Mouse (Mus musculus) kidney, embryonic 15.5 days (tissue): Measurements from ENCODE around the gene 6030468B19Rik. TPM values are rescaled to one million over a fixed set of nuclear protein-coding genes. Genes with fewer than 3 reads are reported as not detected.
A peak's percentile ranks its signal among the peaks of the same experiment; 100 is the strongest.

Experiments
- ATAC-seq: fragments of 200-750 bp; cut with Nextera tagmentation; replicated peaks from 2 replicates; pipeline ENCODE4 v1.8.0; 2017; ENCODE audit warnings: moderate TSS enrichment; ENCODE audit not compliant: low FRiP score
- H3K27ac ChIP-seq: fragments of 300-500 bp; sonication (generic); 2 replicates; pipeline ENCODE4 v1.5.1; 2015; ENCODE audit warnings: mild to moderate bottlenecking, inconsistent platforms
- H3K27me3 ChIP-seq: fragments of 300-500 bp; sonication (generic); 2 replicates; pipeline ENCODE4 v1.6.1; 2015; ENCODE audit warnings: inconsistent platforms
- H3K36me3 ChIP-seq: fragments of 300-500 bp; sonication (generic); 2 replicates; pipeline ENCODE4 v1.6.1; 2015; ENCODE audit warnings: inconsistent platforms
- H3K4me1 ChIP-seq: fragments of 300-500 bp; sonication (generic); 2 replicates; pipeline ENCODE4 v1.6.1; 2015; ENCODE audit warnings: inconsistent platforms
- H3K4me2 ChIP-seq: fragments of 300-500 bp; sonication (generic); 2 replicates; pipeline ENCODE4 v1.6.1; 2015; ENCODE audit warnings: moderate library complexity, mild to moderate bottlenecking, inconsistent platforms
- H3K4me3 ChIP-seq: fragments of 300-500 bp; sonication (generic); replicated peaks from 2 replicates; pipeline ENCODE4 v1.5.1; 2015; ENCODE audit warnings: mild to moderate bottlenecking, inconsistent platforms
- H3K9ac ChIP-seq: fragments of 300-500 bp; sonication (generic); 2 replicates; pipeline ENCODE4 v1.6.1; 2015; ENCODE audit warnings: mild to moderate bottlenecking, inconsistent platforms
- H3K9me3 ChIP-seq: fragments of 300-500 bp; sonication (generic); replicated peaks from 2 replicates; pipeline ENCODE4 v1.6.1; 2016; ENCODE audit warnings: inconsistent platforms
- WGBS: fragments of 180-500 bp; shearing (Covaris S2); methylation state at CpG from one replicate; pipeline ENCODE4 v1.1.7; 2015; ENCODE audit warnings: mixed read lengths; 5-methylcytosine and 5-hydroxymethylcytosine counted together
- polyA plus RNA-seq: library from polyadenylated mRNA; unstranded; fragments of >200 nt; fragmentation: Nextera tagmentation; extraction: Ambion mirVana; gene quantifications from 2 replicates; pipeline ENCODE4 v1.2.1, GENCODE M21; 2015

Gene 6030468B19Rik
- 0.36 and 1.7 TPM in 2 replicates for polyA plus RNA-seq

GRCm38 (mm10) chr11:117797511-117798159 is at the start of gene 6030468B19Rik:
Gene 6030468B19Rik (plus strand): TSS chr11:117797660.
- no peak within 1 kb of the TSS for H3K4me3 ChIP-seq
- peak; percentile 76 for ATAC-seq

DNA sequence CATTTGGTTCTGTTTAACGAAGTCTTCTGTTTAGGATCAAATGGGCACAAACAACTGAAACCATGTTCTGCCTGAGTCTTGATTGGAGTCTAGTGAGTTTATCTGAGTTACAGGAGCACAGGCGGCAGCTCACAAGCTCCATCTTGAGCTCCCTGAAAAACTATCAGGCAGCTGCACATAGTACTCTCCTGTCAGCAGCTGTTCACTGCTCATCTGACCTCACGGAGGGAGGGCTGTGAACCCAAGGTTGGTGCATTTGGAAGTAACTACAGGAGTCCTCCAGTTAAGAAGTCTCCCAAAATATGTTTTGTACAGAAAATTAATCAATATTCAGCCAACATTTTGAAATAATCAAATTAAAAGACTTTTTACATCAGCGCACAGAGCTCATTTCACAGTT is 48.8 kb upstream of the 6030468B19Rik start:
- Histone ChIP-seq H3K27ac (no peak overlapping the region), H3K27me3 (no peaks in the 10 kb centered on the region), H3K4me3 (no peak overlapping the region), H3K4me2 (no peak overlapping the region), H3K36me3 (peaks cover 98% of the 10 kb centered on the region), H3K9me3 (no peaks in the 10 kb centered on the region), H3K9ac (no peak overlapping the region), H3K4me1 (no peaks in the 10 kb centered on the region)
- 78% methylated on average over 4 of the region's 4 CpGs for WGBS
- no peak for ATAC-seq

More at GRCm38 (mm10) chr11:117797511-117798159, at the start of gene 6030468B19Rik:
- H3K4me1 ChIP-seq: peaks cover 27% of the 10 kb centered on the region
- no peaks in the 10 kb centered on the region for H3K27me3 ChIP-seq
- H3K9me3 ChIP-seq: no peaks in the 10 kb centered on the region
- WGBS: 61% methylated on average over 9 of the region's 9 CpGs
- H3K9ac ChIP-seq: no peak within 1 kb of the TSS
- H3K27ac ChIP-seq: no peak within 1 kb of the TSS
- no peak within 1 kb of the TSS for H3K4me2 ChIP-seq
- no peaks in the 10 kb centered on the region for H3K36me3 ChIP-seq

GRCm38 (mm10) chr11:117749414-117749813 is 48.0 kb upstream of the 6030468B19Rik start:
- H3K9ac ChIP-seq: no peak overlapping the region
- WGBS: 93% methylated on average over 10 of the region's 10 CpGs
- no peaks in the 10 kb centered on the region for H3K9me3 ChIP-seq
- H3K4me2 ChIP-seq: no peak overlapping the region
- ATAC-seq: no peak
- H3K4me1 ChIP-seq: no peaks in the 10 kb centered on the region
- H3K27ac ChIP-seq: no peak overlapping the region
- no peaks in the 10 kb centered on the region for H3K27me3 ChIP-seq
- H3K4me3 ChIP-seq: no peak overlapping the region
- peaks cover 99% of the 10 kb centered on the region for H3K36me3 ChIP-seq

DNA sequence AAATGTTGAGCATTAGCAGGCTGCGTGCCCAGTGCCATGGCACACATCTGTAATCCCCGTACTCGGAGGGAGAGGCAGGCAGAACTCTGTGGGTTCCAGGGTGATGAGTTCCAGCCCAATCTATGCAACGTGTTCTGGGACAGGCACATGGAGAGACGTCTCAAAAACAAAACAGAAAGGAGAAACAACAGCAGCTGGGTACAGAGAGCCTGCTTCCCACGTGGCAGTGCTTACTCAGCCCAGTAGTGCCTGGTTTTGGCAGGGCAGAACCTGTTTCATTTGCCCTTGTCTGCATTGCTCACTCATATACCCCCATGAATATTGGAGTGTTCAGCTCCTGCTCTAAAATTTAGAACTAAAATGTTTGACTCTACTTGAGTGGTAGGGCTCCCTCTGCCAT is 45.9 kb upstream of the 6030468B19Rik start:
- WGBS: 86% methylated on average over 6 of the region's 6 CpGs
- Histone ChIP-seq H3K36me3 (peaks cover 99% of the 10 kb centered on the region), H3K4me3 (no peak overlapping the region), H3K4me2 (no peak overlapping the region), H3K27ac (no peak overlapping the region), H3K27me3 (no peaks in the 10 kb centered on the region), H3K9ac (no peak overlapping the region), H3K4me1 (no peaks in the 10 kb centered on the region), H3K9me3 (no peaks in the 10 kb centered on the region)
- ATAC-seq: no peak

DNA sequence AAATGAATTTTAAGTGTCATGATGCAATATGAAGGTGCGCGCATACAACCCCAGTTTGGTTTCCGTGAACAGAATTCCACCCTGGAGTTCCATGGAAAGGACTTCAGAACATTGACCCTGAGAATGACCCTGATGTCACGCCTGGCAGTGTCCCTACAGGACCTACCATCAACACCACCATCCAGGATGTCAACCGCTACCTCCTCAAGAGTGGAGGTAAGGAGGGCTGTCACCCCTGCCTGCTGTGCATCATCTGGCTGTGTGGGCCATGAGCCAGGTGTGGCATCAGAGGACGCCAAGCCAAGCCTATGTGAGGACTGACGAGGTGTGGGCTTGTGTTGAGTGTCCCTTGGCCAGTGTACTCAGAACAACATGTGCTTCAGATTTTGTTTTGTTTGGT is 41.6 kb upstream of the 6030468B19Rik start:
- no peak for ATAC-seq
- Histone ChIP-seq H3K27me3 (no peaks in the 10 kb centered on the region), H3K4me2 (no peak overlapping the region), H3K4me3 (no peak overlapping the region), H3K9ac (no peak overlapping the region), H3K9me3 (no peaks in the 10 kb centered on the region), H3K36me3 (peaks cover 100% of the 10 kb centered on the region), H3K27ac (no peak overlapping the region), H3K4me1 (no peaks in the 10 kb centered on the region)
- 96% methylated on average over 7 of the region's 7 CpGs for WGBS

GRCm38 (mm10) chr11:117759267-117759666 is 38.2 kb upstream of the 6030468B19Rik start:
- Histone ChIP-seq H3K27ac (no peak overlapping the region), H3K9me3 (no peaks in the 10 kb centered on the region), H3K4me1 (no peaks in the 10 kb centered on the region), H3K9ac (no peak overlapping the region), H3K27me3 (no peaks in the 10 kb centered on the region), H3K4me2 (no peak overlapping the region), H3K36me3 (peaks cover 88% of the 10 kb centered on the region), H3K4me3 (no peak overlapping the region)
- no peak for ATAC-seq
- WGBS: 92% methylated on average over 10 of the region's 10 CpGs

DNA sequence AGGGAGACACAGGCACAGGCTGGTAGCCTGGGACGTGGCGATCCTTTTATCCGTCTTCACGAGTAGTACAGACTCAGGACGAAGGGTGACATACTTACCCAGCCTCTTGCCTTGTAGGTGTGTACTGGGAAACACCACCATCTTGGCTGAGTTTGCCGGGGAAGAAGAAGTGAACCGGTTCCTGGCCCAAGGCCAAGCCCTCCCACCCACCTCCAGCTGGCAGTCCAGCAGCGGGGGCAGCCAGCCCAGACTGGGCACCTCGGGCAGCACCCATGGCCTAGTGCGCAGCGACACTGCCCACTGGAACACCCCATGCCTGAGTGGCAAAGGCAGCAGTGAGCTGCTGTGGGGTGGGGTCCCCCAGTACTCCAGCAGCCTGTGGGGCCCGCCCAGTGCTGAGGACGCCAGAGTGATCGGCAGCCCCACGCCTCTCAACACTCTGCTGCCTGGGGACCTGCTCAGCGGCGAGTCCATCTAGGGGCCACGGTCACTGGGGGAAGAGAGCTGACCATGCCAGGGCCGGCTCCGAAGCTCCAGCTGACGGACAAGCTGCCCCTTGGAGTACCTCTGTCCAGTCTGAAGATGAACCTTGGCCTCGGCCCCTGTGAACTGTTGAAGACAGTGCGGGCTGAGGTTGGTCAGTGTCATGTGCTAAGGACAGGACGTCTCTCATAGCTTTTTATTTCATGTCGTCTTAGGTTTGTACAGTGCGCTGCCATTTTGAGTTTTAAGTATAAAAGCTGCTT is 36.9 kb upstream of the 6030468B19Rik start:
- H3K27ac ChIP-seq: no peak overlapping the region
- no peaks in the 10 kb centered on the region for H3K4me1 ChIP-seq
- H3K4me2 ChIP-seq: no peak overlapping the region
- H3K9ac ChIP-seq: no peak overlapping the region
- peaks cover 88% of the 10 kb centered on the region for H3K36me3 ChIP-seq
- no peaks in the 10 kb centered on the region for H3K27me3 ChIP-seq
- no peaks in the 10 kb centered on the region for H3K9me3 ChIP-seq
- ATAC-seq: 0 out of 2 replicates have a peak, but pooled peaks have one; percentile 37
- 89% methylated on average over 26 of the region's 26 CpGs for WGBS
- H3K4me3 ChIP-seq: no peak overlapping the region

DNA sequence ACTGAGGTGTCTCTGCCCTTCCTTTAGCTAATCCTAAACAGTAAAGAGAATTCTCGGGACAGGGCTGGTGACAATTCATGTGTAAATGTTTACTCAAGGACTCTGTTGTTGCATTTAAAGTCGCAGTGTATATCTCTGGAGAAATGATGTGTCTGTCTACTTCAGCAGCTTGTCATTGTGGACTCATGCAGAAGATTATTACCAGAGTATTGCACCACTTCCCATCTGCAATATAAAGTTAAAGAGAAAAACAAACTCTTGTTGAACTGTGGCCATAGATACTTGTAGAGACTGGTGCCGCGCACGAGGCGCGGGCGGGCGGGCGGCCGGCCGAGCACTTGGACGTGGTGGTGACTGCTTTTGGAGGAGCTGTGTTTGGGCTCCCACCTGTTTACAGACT is 35.7 kb upstream of the 6030468B19Rik start:
- Histone ChIP-seq H3K9ac (no peak overlapping the region), H3K4me2 (no peak overlapping the region), H3K36me3 (peaks cover 88% of the 10 kb centered on the region), H3K27me3 (no peaks in the 10 kb centered on the region), H3K4me1 (peaks cover 6% of the 10 kb centered on the region; the same call in 1 of the 2 replicates), H3K27ac (no peak overlapping the region), H3K4me3 (no peak overlapping the region), H3K9me3 (no peaks in the 10 kb centered on the region)
- 83% methylated on average over 13 of the region's 13 CpGs for WGBS
- ATAC-seq: no peak

GRCm38 (mm10) chr11:117762246-117762645 is 35.2 kb upstream of the 6030468B19Rik start:
- Histone ChIP-seq H3K27me3 (no peaks in the 10 kb centered on the region), H3K9ac (no peak overlapping the region), H3K4me2 (no peak overlapping the region), H3K36me3 (peaks cover 86% of the 10 kb centered on the region), H3K9me3 (no peaks in the 10 kb centered on the region), H3K4me3 (no peak overlapping the region), H3K4me1 (peaks cover 6% of the 10 kb centered on the region; the same call in 1 of the 2 replicates), H3K27ac (no peak overlapping the region)
- 79% methylated on average over 12 of the region's 12 CpGs for WGBS
- no peak for ATAC-seq

- no peaks in the 10 kb centered on the region for H3K27me3 ChIP-seq
- peaks cover 70% of the 10 kb centered on the region for H3K36me3 ChIP-seq
- H3K9me3 ChIP-seq: no peaks in the 10 kb centered on the region
- no peak overlapping the region for H3K9ac ChIP-seq
- no peak overlapping the region for H3K4me3 ChIP-seq
- 91% methylated on average over 9 of the region's 9 CpGs for WGBS
- no peak overlapping the region for H3K27ac ChIP-seq
- peaks cover 10% of the 10 kb centered on the region; the same call in 1 of the 2 replicates for H3K4me1 ChIP-seq
- H3K4me2 ChIP-seq: no peak overlapping the region
- no peak for ATAC-seq
These were observed 33.1 kb upstream of the 6030468B19Rik start for GRCm38 (mm10) chr11:117764319-117764718.

DNA sequence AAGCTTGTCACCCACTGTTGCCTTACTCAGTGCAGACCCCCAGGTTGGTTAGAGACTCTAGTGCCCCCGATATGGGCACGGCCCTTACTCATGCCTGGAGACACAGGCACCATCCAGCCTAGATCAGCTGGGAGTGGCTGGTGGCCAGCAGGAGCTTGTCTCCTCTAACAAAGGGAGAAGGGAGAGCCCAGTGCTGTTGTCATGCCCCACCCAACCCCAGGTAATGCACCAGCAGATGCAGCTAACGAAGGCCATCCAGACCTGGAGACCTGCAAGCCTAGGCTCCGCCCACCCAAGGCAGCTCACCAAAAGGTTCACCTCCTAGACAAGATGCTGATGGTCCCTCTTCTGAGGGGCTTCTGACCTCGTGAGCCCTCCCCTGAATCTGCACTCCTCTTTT is 32.1 kb upstream of the 6030468B19Rik start:
- H3K36me3 ChIP-seq: peaks cover 60% of the 10 kb centered on the region
- H3K9ac ChIP-seq: no peak overlapping the region
- H3K4me2 ChIP-seq: no peak overlapping the region
- WGBS: 86% methylated on average over 5 of the region's 5 CpGs
- H3K27ac ChIP-seq: no peak overlapping the region
- H3K4me3 ChIP-seq: no peak overlapping the region
- H3K27me3 ChIP-seq: no peaks in the 10 kb centered on the region
- no peaks in the 10 kb centered on the region for H3K9me3 ChIP-seq
- ATAC-seq: no peak
- H3K4me1 ChIP-seq: peaks cover 14% of the 10 kb centered on the region; the same call in 1 of the 2 replicates

DNA sequence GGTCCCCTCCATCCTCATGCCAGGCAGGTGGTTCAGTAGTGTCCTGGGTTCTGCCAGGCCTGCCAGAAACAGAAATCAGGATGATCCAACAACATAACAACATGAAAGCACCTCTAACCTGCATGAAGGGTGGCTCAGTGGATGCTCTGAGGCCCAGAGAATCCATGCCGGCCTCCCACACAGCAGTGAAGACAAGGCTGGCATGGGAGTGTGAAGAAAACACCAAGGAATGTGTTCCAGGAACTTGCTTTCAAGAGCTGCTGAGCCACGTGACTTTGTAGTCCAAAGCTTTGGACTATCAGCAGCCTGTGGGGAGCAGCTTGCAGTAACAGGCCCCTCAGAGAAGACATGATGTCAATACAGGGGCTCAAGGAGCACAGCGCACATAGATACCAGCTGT is 31.2 kb upstream of the 6030468B19Rik start:
- no peak overlapping the region for H3K4me3 ChIP-seq
- no peak for ATAC-seq
- H3K4me1 ChIP-seq: peaks cover 18% of the 10 kb centered on the region; the same call in 1 of the 2 replicates
- no peaks in the 10 kb centered on the region for H3K27me3 ChIP-seq
- peaks cover 54% of the 10 kb centered on the region for H3K36me3 ChIP-seq
- H3K27ac ChIP-seq: 0 out of 2 replicates have a peak overlapping the region, but pooled peaks have one; percentile 27
- H3K4me2 ChIP-seq: no peak overlapping the region
- WGBS: 82% methylated on average over 3 of the region's 3 CpGs
- no peaks in the 10 kb centered on the region for H3K9me3 ChIP-seq
- no peak overlapping the region for H3K9ac ChIP-seq
